Mouse (Mus musculus) stomach, postnatal 0 days (tissue): Measurements from ENCODE around the gene Rpl11.

Experiments
- CTCF ChIP-seq: IDR thresholded peaks from 2 replicates; pipeline ENCODE4 v1.5.1; 2016; ENCODE audit warnings: antibody characterized with exemption, low read depth, mild to moderate bottlenecking, moderate library complexity
- EP300 ChIP-seq: optimal IDR thresholded peaks from 2 replicates; pipeline ENCODE3; 2016; ENCODE audit warnings: antibody characterized with exemption

GRCm38 (mm10) chr4:136028689-136029088, 24.5 kb downstream of the Rpl11 start:
- TF ChIP-seq CTCF (no peak), EP300 (no peak)
